Mouse (Mus musculus): ENCODE measurements around the gene Cela3b.

DNA sequence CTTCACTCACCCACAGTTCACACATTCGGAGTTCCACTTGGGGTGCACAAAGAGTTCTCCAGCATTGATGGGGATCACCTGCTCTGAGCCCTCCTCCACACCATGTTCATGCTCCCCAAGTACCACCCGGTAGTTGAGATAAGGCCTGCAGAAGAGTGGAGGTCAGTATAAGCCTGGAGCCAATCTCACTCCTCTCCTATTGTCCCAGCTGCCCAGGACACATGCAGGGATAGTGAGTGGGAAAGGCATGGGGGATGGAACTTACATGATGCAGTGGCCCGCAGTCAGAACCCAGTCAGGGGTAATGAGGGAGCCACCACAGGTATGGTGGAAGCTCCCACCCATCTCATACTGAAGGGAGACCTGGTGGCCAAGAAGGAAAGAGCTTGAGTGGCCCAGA is 24.8 kb downstream of the Cela3b start:
- TF ChIP-seq CTCF (IDR thresholded peaks at IDR 0.05; ENCODE audit: borderline replicate concordance, control insufficient read depth, extremely low read depth, insufficient read depth, low read length, poor library complexity) = no peak
- no peak for TF ChIP-seq POLR2A (IDR thresholded peaks at IDR 0.05; ENCODE audit: control insufficient read depth, extremely low read depth, insufficient read depth, low read length, poor library complexity)

Data from thymus, adult 2 months (tissue).